Mouse (Mus musculus) embryonic facial prominence, embryonic 15.5 days (tissue): Measurements from ENCODE around the gene Zfp36l2. TPM values are rescaled to one million over a fixed set of nuclear protein-coding genes. Genes with fewer than 3 reads are reported as not detected.

Source experiments
- ATAC-seq: fragments of 200-750 bp; cut with Nextera tagmentation; 2 replicates; pipeline ENCODE4 v1.8.0; 2017; ENCODE audit warnings: low read depth, moderate TSS enrichment; ENCODE audit not compliant: insufficient number of reproducible peaks, low FRiP score, low TSS enrichment
- H3K27ac ChIP-seq: fragments of 300-500 bp; sonication (generic); replicated peaks from 2 replicates; pipeline ENCODE4 v1.5.1; 2015; ENCODE audit warnings: mild to moderate bottlenecking, inconsistent platforms
- H3K27me3 ChIP-seq: fragments of 300-500 bp; sonication (generic); 2 replicates; pipeline ENCODE4 v1.6.1; 2015; ENCODE audit warnings: inconsistent platforms
- H3K36me3 ChIP-seq: fragments of 300-500 bp; sonication (generic); 2 replicates; pipeline ENCODE4 v1.6.1; 2015; ENCODE audit warnings: mild to moderate bottlenecking, inconsistent platforms
- H3K4me1 ChIP-seq: fragments of 300-500 bp; sonication (generic); 2 replicates; pipeline ENCODE4 v1.6.1; 2015; ENCODE audit warnings: inconsistent platforms
- H3K4me2 ChIP-seq: fragments of 300-500 bp; sonication (generic); replicated peaks from 2 replicates; pipeline ENCODE4 v1.6.1; 2015; ENCODE audit warnings: mild to moderate bottlenecking, inconsistent platforms
- H3K4me3 ChIP-seq: fragments of 300-500 bp; sonication (generic); replicated peaks from 2 replicates; pipeline ENCODE4 v1.5.1; 2015; ENCODE audit warnings: mild to moderate bottlenecking, inconsistent platforms
- H3K9ac ChIP-seq: fragments of 300-500 bp; sonication (generic); 2 replicates; pipeline ENCODE4 v1.6.1; 2015; ENCODE audit warnings: inconsistent platforms
- H3K9me3 ChIP-seq: fragments of 300-500 bp; sonication (generic); replicated peaks from 2 replicates; pipeline ENCODE4 v1.6.1; 2016; ENCODE audit warnings: inconsistent platforms
- WGBS: fragments of 180-500 bp; shearing (Covaris S2); methylation state at CpG from one replicate; pipeline ENCODE4 v1.1.7; 2015; 5-methylcytosine and 5-hydroxymethylcytosine counted together
- polyA plus RNA-seq: library from polyadenylated mRNA; unstranded; fragments of >200 nt; fragmentation: Nextera tagmentation; extraction: Ambion mirVana; gene quantifications from 2 replicates; pipeline ENCODE4 v1.2.1, GENCODE M21; 2015

Gene Zfp36l2
- polyA plus RNA-seq, 1 experiment from 2014 or later = 22.8 TPM

DNA sequence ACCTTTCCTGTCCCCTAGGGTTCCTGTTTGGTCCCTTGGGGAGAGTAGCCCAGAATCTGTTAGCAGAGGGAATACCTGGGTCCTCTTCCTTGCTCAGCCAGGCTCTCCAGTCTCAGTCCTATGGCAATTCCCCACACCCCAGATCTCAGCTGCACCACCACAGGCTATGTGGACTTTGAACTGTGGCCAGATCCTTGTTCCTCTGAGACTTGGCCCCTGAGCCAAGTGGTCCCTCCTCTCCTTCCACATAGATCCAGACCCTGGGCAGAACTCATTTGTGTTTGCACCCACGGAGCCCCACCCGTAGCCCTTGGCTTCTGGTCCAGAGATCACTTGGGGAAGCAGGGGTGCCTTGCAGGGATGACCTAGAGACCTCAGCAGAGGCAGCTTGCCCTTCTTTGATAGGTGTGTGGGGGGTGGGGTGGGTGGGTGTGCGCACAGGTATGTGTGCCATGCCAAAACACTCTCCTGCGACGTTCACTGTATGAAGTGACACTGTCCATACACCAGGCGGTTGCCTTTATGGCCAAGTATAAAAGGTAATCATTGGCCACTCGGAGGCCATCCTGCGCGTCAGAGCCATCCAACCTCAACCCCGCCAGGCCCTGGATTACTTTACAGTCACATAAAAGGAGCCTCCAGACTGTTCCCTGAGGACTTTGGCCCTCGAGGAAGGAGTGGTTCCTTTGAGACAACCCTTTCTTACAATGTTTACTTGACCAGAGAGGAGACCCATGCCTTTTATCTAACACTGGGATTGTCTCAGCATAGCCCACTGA is 50.2 kb downstream of the Zfp36l2 start:
- no peaks in the 10 kb centered on the region for H3K9me3 ChIP-seq
- H3K27ac ChIP-seq = no peak overlapping the region
- no peak for ATAC-seq
- no peak overlapping the region for H3K9ac ChIP-seq
- H3K4me1 ChIP-seq = peaks cover 20% of the 10 kb centered on the region
- WGBS = 81% methylated on average over 11 of the region's 11 CpGs
- H3K27me3 ChIP-seq = no peaks in the 10 kb centered on the region
- H3K36me3 ChIP-seq = no peaks in the 10 kb centered on the region
- H3K4me3 ChIP-seq = no peak overlapping the region
- H3K4me2 ChIP-seq = no peak overlapping the region

DNA sequence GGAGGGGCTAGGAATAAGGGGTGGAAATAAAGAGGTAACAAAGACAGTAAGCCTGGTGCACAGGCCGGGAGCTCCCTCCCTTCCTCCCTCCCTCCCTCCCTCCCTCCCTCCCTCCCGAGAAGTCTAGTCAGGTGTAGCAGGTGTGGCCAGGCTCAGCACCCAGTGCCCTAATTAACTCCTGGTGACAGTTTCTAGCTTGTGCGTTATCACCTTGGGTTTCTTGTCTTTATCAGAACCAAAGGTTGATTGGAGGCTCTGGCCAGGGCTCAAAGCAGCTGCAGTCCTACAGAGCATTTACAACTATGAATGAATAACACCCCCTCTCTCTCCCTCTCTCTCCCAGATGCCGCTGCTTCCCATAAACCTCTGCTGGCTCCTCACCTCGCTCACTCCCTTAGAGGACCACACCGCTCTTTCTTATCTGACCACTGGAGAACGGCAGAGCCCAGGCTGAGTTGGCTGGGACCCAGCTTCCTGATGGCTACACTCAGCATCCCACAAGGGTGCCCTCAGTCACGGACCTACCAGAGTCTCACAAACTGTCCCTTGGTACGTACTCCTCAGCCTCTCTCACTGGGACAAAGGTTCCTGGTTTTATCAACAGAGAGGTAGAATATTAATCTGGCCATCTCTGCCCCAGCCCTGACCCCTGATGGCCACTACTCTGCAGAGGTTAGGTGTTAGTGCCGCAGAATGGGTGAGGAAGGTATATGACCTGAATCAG is 50.9 kb downstream of the Zfp36l2 start:
- peaks cover 18% of the 10 kb centered on the region for H3K4me1 ChIP-seq
- 0 out of 2 replicates have a peak, but pooled peaks have one; percentile 17 for ATAC-seq
- 50% methylated on average over 10 of the region's 10 CpGs for WGBS

DNA sequence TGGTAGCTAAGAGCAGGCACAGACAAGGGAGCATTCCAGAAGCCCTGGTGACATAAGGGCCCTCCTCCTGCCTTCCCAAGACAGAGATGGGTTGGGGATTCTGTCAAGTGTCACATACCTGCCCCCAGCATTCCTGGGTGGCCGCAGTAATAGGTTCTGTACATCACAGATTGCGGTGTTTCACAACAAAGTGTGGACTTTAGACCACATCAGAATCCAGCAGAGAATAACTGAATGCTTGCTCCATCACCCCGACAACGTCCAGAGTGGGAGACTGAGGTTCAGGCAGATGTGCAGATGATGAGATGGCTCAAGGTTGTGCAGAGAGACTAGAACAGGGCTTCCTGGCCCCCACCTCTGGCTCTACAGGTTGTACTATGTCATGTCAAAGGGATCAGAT is 51.5 kb downstream of the Zfp36l2 start:
- H3K36me3 ChIP-seq = no peaks in the 10 kb centered on the region
- no peaks in the 10 kb centered on the region for H3K27me3 ChIP-seq
- no peak overlapping the region for H3K27ac ChIP-seq
- 0 out of 2 replicates have a peak, but pooled peaks have one; percentile 25 for ATAC-seq
- H3K4me2 ChIP-seq = no peak overlapping the region
- peaks cover 13% of the 10 kb centered on the region; the same call in 1 of the 2 replicates for H3K4me1 ChIP-seq
- no peak overlapping the region for H3K9ac ChIP-seq
- no peak overlapping the region for H3K4me3 ChIP-seq
- 79% methylated on average over 4 of the region's 4 CpGs for WGBS
- no peaks in the 10 kb centered on the region for H3K9me3 ChIP-seq

More for the DNA sequence above, 50.9 kb downstream of the Zfp36l2 start:
- Histone ChIP-seq H3K4me3 (no peak overlapping the region), H3K4me2 (no peak overlapping the region), H3K9ac (no peak overlapping the region), H3K27me3 (no peaks in the 10 kb centered on the region), H3K36me3 (no peaks in the 10 kb centered on the region), H3K9me3 (no peaks in the 10 kb centered on the region), H3K27ac (no peak overlapping the region)

DNA sequence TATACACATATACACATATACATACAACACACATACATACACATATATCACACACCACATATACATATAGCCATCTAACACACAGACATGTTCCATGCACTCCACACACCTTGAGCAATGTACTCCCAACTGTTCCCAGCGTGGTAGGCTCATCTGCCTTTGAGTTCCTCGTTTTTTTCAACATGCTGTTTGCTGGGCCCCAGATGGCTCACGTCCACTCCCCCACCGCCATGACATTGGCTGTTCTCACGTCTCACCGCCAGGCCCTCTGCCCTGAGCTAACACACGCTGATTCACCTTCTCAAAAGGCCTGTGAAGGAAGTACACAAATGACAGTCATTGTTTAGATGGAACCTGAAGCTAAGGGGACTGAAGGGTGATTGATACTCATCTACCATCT is 52.5 kb downstream of the Zfp36l2 start:
- WGBS = 71% methylated on average over 7 of the region's 7 CpGs
- Histone ChIP-seq H3K9ac (no peak overlapping the region), H3K4me3 (no peak overlapping the region), H3K27me3 (no peaks in the 10 kb centered on the region), H3K27ac (no peak overlapping the region), H3K4me2 (no peak overlapping the region), H3K36me3 (no peaks in the 10 kb centered on the region), H3K4me1 (peaks cover 10% of the 10 kb centered on the region; the same call in 1 of the 2 replicates), H3K9me3 (no peaks in the 10 kb centered on the region)
- no peak for ATAC-seq
